Mouse (Mus musculus) forebrain, embryonic 12.5 days (tissue): ENCODE results near the gene Gm11757. TPM values are rescaled to one million over a fixed set of nuclear protein-coding genes. Genes with fewer than 3 reads are reported as not detected.
"Not testable (repeated sequence)": the region's sequence is repeated elsewhere in the genome, so short reads cannot be mapped to it uniquely, and the experiment has no call there.

Experiments
- ATAC-seq: fragments of 200-750 bp; cut with Nextera tagmentation; 2 replicates; pipeline ENCODE4 v1.8.0; 2017; ENCODE audit warnings: moderate TSS enrichment; ENCODE audit not compliant: low FRiP score
- H3K27ac ChIP-seq: fragments of 300-500 bp; sonication (generic); 2 replicates; pipeline ENCODE4 v1.5.1; 2016; ENCODE audit warnings: mild to moderate bottlenecking
- H3K27me3 ChIP-seq: fragments of 300-500 bp; sonication (generic); 2 replicates; pipeline ENCODE4 v1.6.1; 2016; ENCODE audit warnings: mild to moderate bottlenecking
- H3K36me3 ChIP-seq: fragments of 300-500 bp; sonication (generic); replicated peaks from 2 replicates; pipeline ENCODE4 v1.6.1; 2016; ENCODE audit warnings: mild to moderate bottlenecking
- H3K4me1 ChIP-seq: fragments of 300-500 bp; sonication (generic); 2 replicates; pipeline ENCODE4 v1.6.1; 2016
- H3K4me2 ChIP-seq: fragments of 300-500 bp; sonication (generic); 2 replicates; pipeline ENCODE4 v1.6.1; 2016; ENCODE audit warnings: mild to moderate bottlenecking, moderate library complexity
- H3K4me3 ChIP-seq: fragments of 300-500 bp; sonication (generic); replicated peaks from 2 replicates; pipeline ENCODE4 v1.5.1; 2016; ENCODE audit warnings: mild to moderate bottlenecking
- H3K9ac ChIP-seq: fragments of 300-500 bp; sonication (generic); 2 replicates; pipeline ENCODE4 v1.6.1; 2016; ENCODE audit warnings: mild to moderate bottlenecking
- H3K9me3 ChIP-seq: fragments of 300-500 bp; sonication (generic); 2 replicates; pipeline ENCODE4 v1.6.1; 2016
- WGBS: fragments of 180-500 bp; shearing (Covaris S2); methylation state at CpG from one replicate; pipeline ENCODE4 v1.1.7; 2016; 5-methylcytosine and 5-hydroxymethylcytosine counted together
- polyA plus RNA-seq: library from polyadenylated mRNA; unstranded; fragments of >200 nt; fragmentation: Nextera tagmentation; extraction: Ambion mirVana; gene quantifications from 2 replicates; pipeline ENCODE4 v1.2.1, GENCODE M21; 2016

The Gm11757 gene
- polyA plus RNA-seq: not detected in 2 replicates

DNA sequence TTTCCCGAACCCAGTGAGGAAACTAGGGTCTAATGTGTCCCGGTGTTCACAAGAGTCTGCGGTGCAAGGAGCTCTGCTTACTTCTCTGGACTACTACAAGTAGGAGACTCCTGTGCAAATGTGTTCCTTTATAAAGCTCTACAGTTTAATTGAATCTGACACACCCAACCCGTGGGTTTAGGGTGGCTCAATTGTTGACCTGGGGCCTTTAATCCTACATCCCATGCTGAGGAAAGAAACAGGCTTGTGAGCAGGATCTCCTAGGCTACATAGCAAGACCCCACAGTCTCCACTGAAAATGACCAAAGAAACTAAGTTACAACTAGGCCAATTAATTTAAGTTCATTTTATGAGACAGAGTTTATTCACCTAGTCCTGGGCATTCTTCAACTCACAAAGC, at the start of gene Gm11757:
Gene Gm11757 (minus strand): TSS at position 101 of the 400 bp plus-strand sequence.
- not testable (repeated sequence) for H3K4me3 ChIP-seq, H3K9ac ChIP-seq, H3K27ac ChIP-seq, ATAC-seq, H3K4me1 ChIP-seq, H3K4me2 ChIP-seq, H3K9me3 ChIP-seq, H3K36me3 ChIP-seq, H3K27me3 ChIP-seq
- no CpG with 5 or more reads among the region's 4 CpGs for WGBS

DNA sequence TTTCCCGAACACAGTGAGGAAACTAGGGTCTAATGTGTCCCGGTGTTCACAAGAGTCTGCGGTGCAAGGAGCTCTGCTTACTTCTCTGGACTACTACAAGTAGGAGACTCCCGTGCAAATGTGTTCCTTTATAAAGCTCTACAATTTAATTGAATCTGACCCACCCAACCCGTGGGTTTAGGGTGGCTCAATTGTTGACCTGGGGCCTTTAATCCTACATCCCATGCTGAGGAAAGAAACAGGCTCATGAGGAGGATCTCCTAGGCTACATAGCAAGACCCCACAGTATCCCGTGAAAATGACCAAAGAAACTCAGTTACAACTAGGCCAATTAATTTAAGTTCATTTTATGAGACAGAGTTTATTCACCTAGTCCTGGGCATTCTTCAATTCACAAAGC, 29.7 kb upstream of the Gm11757 start, which contains the start of gene Gm11756:
Gene Gm11756 (minus strand): TSS at position 101 of the 400 bp plus-strand sequence.
- H3K27ac ChIP-seq, ATAC-seq, H3K4me2 ChIP-seq, H3K4me1 ChIP-seq, H3K27me3 ChIP-seq, H3K4me3 ChIP-seq, H3K9me3 ChIP-seq, H3K36me3 ChIP-seq, H3K9ac ChIP-seq: not testable (repeated sequence)
- WGBS: 82% methylated on average over 6 of the region's 6 CpGs

DNA sequence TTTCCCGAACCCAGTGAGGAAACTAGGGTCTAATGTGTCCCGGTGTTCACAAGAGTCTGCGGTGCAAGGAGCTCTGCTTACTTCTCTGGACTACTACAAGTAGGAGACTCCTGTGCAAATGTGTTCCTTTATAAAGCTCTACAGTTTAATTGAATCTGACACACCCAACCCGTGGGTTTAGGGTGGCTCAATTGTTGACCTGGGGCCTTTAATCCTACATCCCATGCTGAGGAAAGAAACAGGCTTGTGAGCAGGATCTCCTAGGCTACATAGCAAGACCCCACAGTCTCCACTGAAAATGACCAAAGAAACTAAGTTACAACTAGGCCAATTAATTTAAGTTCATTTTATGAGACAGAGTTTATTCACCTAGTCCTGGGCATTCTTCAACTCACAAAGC, 14.9 kb upstream of the Gm11757 start, which contains the start of gene Gm13871:
Gene Gm13871 (minus strand): TSS at position 101 of the 400 bp plus-strand sequence.
- H3K4me3 ChIP-seq, H3K4me1 ChIP-seq, H3K36me3 ChIP-seq, H3K27ac ChIP-seq, H3K9me3 ChIP-seq, H3K4me2 ChIP-seq, H3K9ac ChIP-seq, H3K27me3 ChIP-seq, ATAC-seq: not testable (repeated sequence)
- WGBS: no CpG with 5 or more reads among the region's 4 CpGs

DNA sequence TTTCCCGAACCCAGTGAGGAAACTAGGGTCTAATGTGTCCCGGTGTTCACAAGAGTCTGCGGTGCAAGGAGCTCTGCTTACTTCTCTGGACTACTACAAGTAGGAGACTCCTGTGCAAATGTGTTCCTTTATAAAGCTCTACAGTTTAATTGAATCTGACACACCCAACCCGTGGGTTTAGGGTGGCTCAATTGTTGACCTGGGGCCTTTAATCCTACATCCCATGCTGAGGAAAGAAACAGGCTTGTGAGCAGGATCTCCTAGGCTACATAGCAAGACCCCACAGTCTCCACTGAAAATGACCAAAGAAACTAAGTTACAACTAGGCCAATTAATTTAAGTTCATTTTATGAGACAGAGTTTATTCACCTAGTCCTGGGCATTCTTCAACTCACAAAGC, 14.7 kb downstream of the Gm11757 start, which contains the start of gene Gm11758:
Gene Gm11758 (minus strand): TSS at position 101 of the 400 bp plus-strand sequence.
- not testable (repeated sequence) for H3K27me3 ChIP-seq, H3K9ac ChIP-seq, ATAC-seq, H3K4me2 ChIP-seq, H3K9me3 ChIP-seq, H3K4me1 ChIP-seq, H3K27ac ChIP-seq, H3K36me3 ChIP-seq, H3K4me3 ChIP-seq
- WGBS: no CpG with 5 or more reads among the region's 4 CpGs

Other genes starting within 250 kb of the Gm11757 start
- gene Gm11239, start 222.8 kb downstream of the Gm11757 start, polyA plus RNA-seq: not detected in 2 replicates
- gene Gm428, start 207.6 kb downstream of the Gm11757 start, polyA plus RNA-seq: not detected in 2 replicates
- 0.80 and 1.0 TPM in 2 replicates for gene Rasef, start 100.1 kb downstream of the Gm11757 start, polyA plus RNA-seq
- gene Gm11758, start 14.8 kb downstream of the Gm11757 start, polyA plus RNA-seq: not detected in 2 replicates
- not detected in 2 replicates for gene Gm13871, start 14.8 kb upstream of the Gm11757 start, polyA plus RNA-seq
- gene Gm11756, start 29.6 kb upstream of the Gm11757 start, polyA plus RNA-seq: not detected in 2 replicates
- not detected in 2 replicates for gene 2310002L09Rik, start 59.7 kb upstream of the Gm11757 start, polyA plus RNA-seq
- 5.0 and 5.9 TPM in 2 replicates for gene Frmd3, start 122.3 kb upstream of the Gm11757 start, polyA plus RNA-seq